Mouse (Mus musculus) olfactory bulb, adult 2 months (tissue): ENCODE measurements around the gene Numa1.

Experiments used
- CTCF ChIP-seq: fragments of 200-500 bp; IDR thresholded peaks from 2 replicates; pipeline ENCODE4 v1.5.1; 2012; ENCODE audit warnings: low read depth, mild to moderate bottlenecking, low read length, moderate library complexity; ENCODE audit not compliant: insufficient read depth
- POLR2A ChIP-seq: fragments of 200-500 bp; IDR thresholded peaks from 2 replicates; pipeline ENCODE4 v1.6.1; 2012; ENCODE audit warnings: mild to moderate bottlenecking, low read depth, low read length, moderate library complexity; ENCODE audit not compliant: insufficient read depth

GRCm38 (mm10) chr7:101906287-101906681, 27.6 kb upstream of the Numa1 start, which contains the start of gene Tomt:
- TF ChIP-seq CTCF (no peak), POLR2A (no peak)
